Mouse (Mus musculus) heart, adult 10 weeks (tissue): ENCODE data around the gene Adipoq. TPM values are rescaled to one million over a fixed set of nuclear protein-coding genes. Genes with fewer than 3 reads are reported as not detected.

Experiments
- polyA plus RNA-seq: library from polyadenylated mRNA; stranded (reverse); fragments of 350-450 nt; fragmentation: Illumina TruSeq; extraction: RNeasy Lipid Tissue Mini Kit (QIAGEN cat#74804); gene quantifications from one replicate; pipeline ENCODE4 v1.2.3, GENCODE M21; 2014; ENCODE audit warnings: low read depth, low replicate concordance

The Adipoq gene
- 21.3 TPM for polyA plus RNA-seq

DNA sequence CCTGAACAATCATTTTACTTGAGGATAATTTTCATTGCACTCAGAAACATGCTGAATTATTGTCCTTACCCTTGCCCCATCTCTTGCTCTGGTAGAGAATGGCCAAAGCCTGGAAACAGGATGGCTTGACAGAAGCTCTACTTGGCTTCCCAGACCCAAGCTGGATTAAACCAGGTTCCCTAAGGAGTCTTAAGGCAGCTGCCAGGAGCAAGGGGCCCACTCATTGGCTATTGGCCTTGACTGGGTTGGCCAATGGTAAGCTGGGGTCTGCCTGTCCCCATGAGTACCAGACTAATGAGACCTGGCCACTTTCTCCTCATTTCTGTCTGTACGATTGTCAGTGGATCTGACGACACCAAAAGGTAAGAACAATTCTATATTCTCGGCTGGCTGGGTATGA is at the start of gene Adipoq:
Adipoq (plus strand) TSS at position 257 of the 400 bp plus-strand sequence.

DNA sequence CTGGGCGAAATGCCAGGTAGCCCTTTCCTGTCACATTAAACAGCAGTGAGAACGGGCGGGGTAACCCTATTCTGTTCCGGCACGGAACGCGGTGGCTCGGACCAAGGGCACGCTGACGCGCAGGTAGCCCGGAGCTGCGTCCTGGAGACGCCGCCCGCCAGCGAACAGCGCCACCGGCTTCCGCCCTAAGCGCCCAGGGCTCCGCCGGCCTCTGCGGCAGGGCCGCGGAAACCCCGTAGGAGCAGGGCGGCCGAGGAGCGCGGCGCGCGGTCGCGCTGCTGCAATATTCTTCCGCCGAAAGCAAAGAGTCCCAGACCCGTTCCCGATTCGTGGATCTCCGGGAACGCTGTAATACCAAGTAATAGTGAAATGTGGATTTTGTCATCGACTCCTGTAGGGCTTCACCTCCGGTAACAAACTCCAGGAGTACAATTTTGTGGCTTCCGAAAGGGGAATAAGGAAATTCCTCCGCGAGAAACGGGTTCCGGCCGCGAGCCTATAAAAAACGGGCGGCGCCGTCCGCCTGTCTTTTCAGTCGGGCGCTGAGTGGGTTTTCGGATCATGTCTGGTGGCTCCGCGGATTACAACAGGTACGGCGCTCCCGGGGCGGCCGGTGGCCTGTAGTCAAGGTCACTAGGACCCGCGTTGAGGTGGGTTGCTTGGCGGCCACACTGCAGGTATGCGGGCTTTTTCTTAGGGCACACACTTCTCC is 38.9 kb upstream of the Adipoq start, which contains the start of gene Eif4a2:
Eif4a2 (plus strand) TSS at position 214 of the 712 bp plus-strand sequence.

DNA sequence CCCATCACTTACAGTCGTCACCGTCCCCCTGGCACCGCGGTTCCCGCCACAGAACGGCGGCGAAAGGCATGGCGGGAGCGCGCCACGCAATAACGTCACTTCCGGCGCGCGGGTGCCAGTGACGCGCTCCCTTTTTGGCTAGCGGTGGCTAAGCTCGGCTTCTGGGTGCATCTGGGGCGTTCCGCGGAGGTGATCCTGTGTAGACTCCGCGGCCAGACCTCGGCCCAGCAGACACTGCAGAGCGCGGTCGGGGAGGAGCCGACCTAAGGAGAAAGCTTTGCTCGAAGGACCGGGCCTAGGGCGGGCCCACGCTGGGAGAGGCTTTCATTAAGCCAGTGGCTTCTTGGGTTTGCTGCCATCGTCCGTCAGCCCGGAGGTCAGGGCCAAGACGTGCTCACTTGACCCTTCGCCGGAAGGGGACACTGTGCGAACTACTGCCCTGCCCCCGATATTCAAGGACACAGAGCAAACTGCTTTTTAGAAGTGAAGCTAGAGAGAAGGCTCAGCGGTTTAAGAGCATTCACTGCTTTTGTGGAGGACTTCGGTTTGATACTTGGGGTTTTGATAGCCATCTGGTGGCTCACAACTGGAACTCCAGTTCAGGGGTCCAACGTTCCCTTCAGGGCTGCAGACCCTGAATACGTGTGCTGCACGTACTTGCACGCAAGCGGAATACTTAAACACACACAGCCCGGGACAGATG is 18.5 kb upstream of the Adipoq start, which contains the start of gene Rfc4:
Rfc4 (minus strand) TSS at position 65 of the 703 bp plus-strand sequence.

Other genes starting within 250 kb of the Adipoq start
- 0.73 TPM for gene Fetub, start 228.2 kb upstream of the Adipoq start, polyA plus RNA-seq
- gene Hrg, start 195.5 kb upstream of the Adipoq start, polyA plus RNA-seq, result 0.26 TPM
- gene Kng2, start 117.1 kb upstream of the Adipoq start, polyA plus RNA-seq, result 0.71 TPM
- gene Kng1, start 88.7 kb upstream of the Adipoq start, polyA plus RNA-seq, result 1.0 TPM
- 686 TPM for gene Eif4a2, start 39.1 kb upstream of the Adipoq start, polyA plus RNA-seq
- gene Rfc4, start 18.8 kb upstream of the Adipoq start, polyA plus RNA-seq, result 12.4 TPM
- gene St6gal1, start 78.2 kb downstream of the Adipoq start, polyA plus RNA-seq, result 7.8 TPM